Mouse (Mus musculus) ES-E14 (cell line): ENCODE measurements around the gene Polr2g. TPM values are rescaled to one million over a fixed set of nuclear protein-coding genes. Genes with fewer than 3 reads are reported as not detected.
A peak's percentile ranks its signal among the peaks of the same experiment; 100 is the strongest.

Source experiments
- DNase-seq: peaks from one replicate; pipeline ENCODE4 v3.0.0-alpha.2; 2013; ENCODE audit warnings: low read depth, low spot score
- H3K27ac ChIP-seq: 2 replicates; pipeline ENCODE4 v1.5.1; 2012; ENCODE audit warnings: low read depth, mild to moderate bottlenecking, low read length, moderate library complexity, mixed read lengths; ENCODE audit not compliant: poor library complexity, insufficient read depth, severe bottlenecking
- H3K36me3 ChIP-seq: 2 replicates; pipeline ENCODE4 v1.6.1; 2012; ENCODE audit warnings: mild to moderate bottlenecking, low read length, moderate library complexity, mixed read lengths; ENCODE audit not compliant: control insufficient read depth, poor library complexity, insufficient read depth, severe bottlenecking
- H3K4me1 ChIP-seq, 2 experiments: fragments of 150-350 bp in 1 of 2; sonication (generic) in 1 of 2; 2 replicates each; pipeline ENCODE4 v1.6.1; 2012; ENCODE audit warnings: low read length in 2 of 2, mild to moderate bottlenecking in 1 of 2, mixed read lengths in 1 of 2; ENCODE audit not compliant: control insufficient read depth in 2 of 2, insufficient read depth in 2 of 2, poor library complexity in 1 of 2
- H3K4me3 ChIP-seq, 2 experiments: fragments of 150-350 bp in 1 of 2; sonication (generic) in 1 of 2; 2 replicates each; pipeline ENCODE4 v1.5.1; 2012; ENCODE audit warnings: low read length in 2 of 2, low read depth in 1 of 2, mild to moderate bottlenecking in 1 of 2, mixed read lengths in 1 of 2; ENCODE audit not compliant: insufficient read depth in 1 of 2, poor library complexity in 1 of 2, severe bottlenecking in 1 of 2
- H3K9ac ChIP-seq: 2 replicates; pipeline ENCODE4 v1.6.1; 2012; ENCODE audit warnings: low read depth, mild to moderate bottlenecking, low read length, mixed read lengths; ENCODE audit not compliant: poor library complexity, insufficient read depth, severe bottlenecking
- H3K9me3 ChIP-seq: fragments of 150-350 bp; sonication (generic); 2 replicates; pipeline ENCODE4 v1.6.1; 2012; ENCODE audit warnings: low read depth, mild to moderate bottlenecking, low read length; ENCODE audit not compliant: control insufficient read depth, insufficient read depth
- CHD2 ChIP-seq: IDR thresholded peaks from 2 replicates; pipeline ENCODE4 v1.6.1; 2014; ENCODE audit warnings: mild to moderate bottlenecking, low read depth, low read length, inconsistent platforms
- HCFC1 ChIP-seq: IDR thresholded peaks from 2 replicates; pipeline ENCODE4 v1.6.1; 2012; ENCODE audit warnings: low read length, inconsistent platforms, borderline replicate concordance; ENCODE audit not compliant: insufficient read depth
- MAFK ChIP-seq: IDR thresholded peaks from 2 replicates; pipeline ENCODE4 v1.6.1; 2014; ENCODE audit warnings: mild to moderate bottlenecking, low read depth, low read length, inconsistent platforms; ENCODE audit not compliant: insufficient read depth
- ZC3H11A ChIP-seq: IDR thresholded peaks from 2 replicates; pipeline ENCODE4 v1.6.1; 2012; ENCODE audit warnings: low read depth, mild to moderate bottlenecking, inconsistent platforms, low read length, borderline replicate concordance
- ZNF384 ChIP-seq: IDR thresholded peaks from 2 replicates; pipeline ENCODE4 v1.6.1; 2012; ENCODE audit warnings: low read depth, low read length, inconsistent platforms
- in situ Hi-C, 2 experiments: fragments of 600-800 bp; cut with MboI; formaldehyde crosslinking; loops; one replicate each; pipeline ENCODE4 v1.15.1; 2025; ENCODE audit warnings: low sequenced_read_pairs in 2 of 2, inconsistent platforms in 1 of 2; ENCODE audit not compliant: unreplicated experiment in 2 of 2
- total RNA-seq: library from RNA; depleted of rRNA; stranded (reverse); fragments of 300-350 nt; gene quantifications from 2 replicates; pipeline ENCODE4 v1.2.3, GENCODE M21; 2012

The Polr2g gene
- total RNA-seq, 1 experiment: 144 TPM

DNA sequence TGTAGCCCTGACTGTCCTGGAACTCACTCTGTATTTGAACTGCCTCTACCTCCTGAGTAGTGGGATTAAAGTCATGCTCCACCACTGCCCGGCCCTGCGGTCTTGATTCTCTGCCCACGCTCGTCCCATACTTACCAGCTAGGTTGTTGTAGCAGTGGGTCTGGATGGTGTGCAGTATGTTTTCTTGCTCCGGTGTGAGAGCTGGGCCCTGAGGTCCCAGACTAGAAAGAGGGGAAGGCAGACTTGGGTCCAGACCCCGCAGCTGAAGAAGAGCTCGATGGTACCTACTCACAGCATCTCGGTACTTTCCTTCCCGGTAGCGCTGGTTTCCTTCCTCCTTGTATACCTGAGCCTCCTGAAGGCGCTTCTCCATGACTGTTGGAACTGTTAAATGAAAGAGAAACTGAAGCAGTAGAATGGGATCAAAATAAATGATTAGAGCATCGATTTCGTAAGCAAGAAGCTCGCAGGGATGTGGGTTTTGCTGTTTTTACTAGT, 20.0 kb upstream of the Polr2g start:
- no peak for TF ChIP-seq ZC3H11A
- TF ChIP-seq MAFK: no peak
- TF ChIP-seq CHD2: no peak
- H3K27ac ChIP-seq: peak overlapping the region; percentile 80; the same call in 1 of the 2 replicates
- peak overlapping the region; percentile 70 to 76 for H3K4me3 ChIP-seq
- H3K9ac ChIP-seq: peak overlapping the region; percentile 95
- no peak for DNase-seq
- in situ Hi-C loops: no loop called here
- peaks cover 0 to 9% of the 10 kb centered on the region in 2 experiments; a peak in 1 of 4 replicates for H3K4me1 ChIP-seq
- peaks cover 23% of the 10 kb centered on the region for H3K36me3 ChIP-seq
- no peaks in the 10 kb centered on the region for H3K9me3 ChIP-seq

DNA sequence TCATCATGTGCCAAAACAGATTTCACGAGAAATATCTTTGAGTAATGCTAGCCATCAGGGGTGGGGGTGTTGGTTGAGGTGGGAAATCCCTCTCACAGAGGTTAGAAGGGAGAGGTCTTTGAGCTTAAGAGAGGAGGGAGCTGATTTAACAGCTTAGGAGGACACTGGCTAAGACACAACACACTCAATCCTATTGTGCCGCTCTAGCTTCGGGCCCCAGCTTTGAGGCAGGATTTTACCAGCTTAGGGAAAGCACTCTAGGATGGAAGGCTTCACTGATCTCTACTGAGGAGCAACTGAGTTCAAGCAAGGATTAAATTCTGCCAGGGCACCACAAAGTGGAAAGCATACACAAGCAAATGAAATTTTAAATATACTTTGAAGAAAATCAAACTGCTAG, 18.6 kb upstream of the Polr2g start:
- in situ Hi-C loops: no loop called here
- Histone ChIP-seq H3K9ac (no peak overlapping the region; the same call in none of the 2 replicates), H3K27ac (no peak overlapping the region), H3K36me3 (peaks cover 16% of the 10 kb centered on the region), H3K9me3 (no peaks in the 10 kb centered on the region), H3K4me3 (no peak overlapping the region), H3K4me1 (peaks cover 0 to 9% of the 10 kb centered on the region in 2 experiments; a peak in 1 of 4 replicates)
- TF ChIP-seq MAFK (no peak), HCFC1 (no peak), ZNF384 (no peak), CHD2 (no peak), ZC3H11A (no peak)
- no peak for DNase-seq

DNA sequence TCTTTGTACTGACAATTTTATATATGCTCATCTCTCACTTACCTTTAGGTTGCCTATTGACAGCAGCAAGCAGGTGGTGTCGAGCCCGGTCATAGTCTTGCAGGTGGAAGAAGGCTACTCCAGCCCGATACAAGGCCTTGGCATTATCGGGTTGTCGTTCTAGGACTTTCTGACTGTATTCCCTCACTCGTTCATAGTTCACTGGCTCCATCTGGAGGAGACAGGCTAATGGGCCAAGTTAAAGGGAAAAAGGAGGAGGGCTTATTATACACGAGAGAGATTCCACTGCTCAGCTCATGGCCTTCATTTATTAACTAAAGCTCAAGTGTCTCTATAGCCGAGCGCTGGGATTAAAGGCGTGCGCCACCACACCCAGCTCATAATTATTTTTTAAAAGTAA, 17.4 kb upstream of the Polr2g start:
- in situ Hi-C loops: no loop called here
- no peak overlapping the region for H3K4me3 ChIP-seq
- TF ChIP-seq MAFK: no peak
- no peak for TF ChIP-seq ZNF384
- no peak for TF ChIP-seq HCFC1
- TF ChIP-seq ZC3H11A: no peak
- no peak for TF ChIP-seq CHD2
- no peak overlapping the region for H3K9ac ChIP-seq
- peaks cover 0 to 3% of the 10 kb centered on the region in 2 experiments; a peak in 1 of 4 replicates for H3K4me1 ChIP-seq
- H3K27ac ChIP-seq: no peak overlapping the region
- H3K9me3 ChIP-seq: no peaks in the 10 kb centered on the region
- no peak for DNase-seq
- H3K36me3 ChIP-seq: peaks cover 18% of the 10 kb centered on the region

DNA sequence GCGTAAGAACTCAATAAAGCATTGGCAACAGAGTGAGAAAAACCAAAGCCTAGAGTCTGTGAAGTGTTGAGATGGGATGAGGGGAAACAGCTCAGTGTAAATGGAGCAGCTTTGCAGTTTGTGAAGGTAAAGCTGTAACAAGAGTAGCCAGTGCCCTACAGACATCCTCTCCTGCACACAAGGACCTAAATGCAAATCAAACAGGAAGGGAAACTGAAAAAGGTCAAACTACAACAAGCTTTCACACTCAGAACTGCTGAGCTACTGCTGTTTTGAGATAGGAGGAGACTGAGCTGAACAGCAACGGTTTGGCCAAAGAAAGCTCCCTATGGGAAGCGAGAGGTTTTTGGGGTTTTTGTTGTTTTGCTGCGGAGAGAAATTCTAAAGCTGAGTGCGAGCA, 8.4 kb upstream of the Polr2g start:
- Histone ChIP-seq H3K4me1 (peaks cover 3 to 9% of the 10 kb centered on the region in 2 experiments; a peak in 3 of 4 replicates), H3K27ac (peak overlapping the region; percentile 39; the same call in 1 of the 2 replicates), H3K9ac (no peak overlapping the region), H3K9me3 (no peaks in the 10 kb centered on the region), H3K36me3 (peaks cover 10% of the 10 kb centered on the region), H3K4me3 (no peak overlapping the region)
- in situ Hi-C loops: no loop called here
- DNase-seq: no peak
- TF ChIP-seq ZNF384 (no peak), HCFC1 (no peak)
